Mouse (Mus musculus) heart, embryonic 14.5 days (tissue): ENCODE data around the gene Agap1. TPM values are rescaled to one million over a fixed set of nuclear protein-coding genes. Genes with fewer than 3 reads are reported as not detected.

Experiments
- ATAC-seq: fragments of 200-750 bp; cut with Nextera tagmentation; 2 replicates; pipeline ENCODE4 v1.8.0; 2017; ENCODE audit warnings: low read depth, moderate TSS enrichment; ENCODE audit not compliant: insufficient number of reproducible peaks, insufficient read depth, low FRiP score
- H3K27ac ChIP-seq, 2 experiments: fragments of 200-500 bp in 1 of 2; fragments of 300-500 bp in 1 of 2; sonication (generic) in 1 of 2; replicated peaks in 1 of 2; 2 replicates each; pipeline ENCODE4 v1.5.1; 2012 to 2014; ENCODE audit warnings: low read depth in 2 of 2, low read length in 2 of 2, control low read depth in 1 of 2, mild to moderate bottlenecking in 1 of 2, mixed read lengths in 1 of 2; ENCODE audit not compliant: control insufficient read depth in 1 of 2, insufficient read depth in 1 of 2
- H3K27me3 ChIP-seq: fragments of 300-500 bp; sonication (generic); 2 replicates; pipeline ENCODE4 v1.6.1; 2014; ENCODE audit warnings: mild to moderate bottlenecking, low read length, control low read depth; ENCODE audit not compliant: control insufficient read depth, insufficient read depth
- H3K36me3 ChIP-seq: fragments of 300-500 bp; sonication (generic); 2 replicates; pipeline ENCODE4 v1.6.1; 2014; ENCODE audit warnings: mild to moderate bottlenecking, control low read depth, low read length, mixed read lengths; ENCODE audit not compliant: control insufficient read depth, insufficient read depth
- H3K4me1 ChIP-seq, 2 experiments: fragments of 200-500 bp in 1 of 2; fragments of 300-500 bp in 1 of 2; sonication (generic) in 1 of 2; 2 replicates each; pipeline ENCODE4 v1.6.1; 2012 to 2014; ENCODE audit warnings: low read length in 2 of 2, control low read depth in 1 of 2, mixed read lengths in 1 of 2; ENCODE audit not compliant: control insufficient read depth in 2 of 2, insufficient read depth in 2 of 2
- H3K4me2 ChIP-seq: fragments of 300-500 bp; sonication (generic); 2 replicates; pipeline ENCODE4 v1.6.1; 2014; ENCODE audit warnings: mild to moderate bottlenecking, low read length
- H3K4me3 ChIP-seq, 2 experiments: fragments of 200-500 bp in 1 of 2; fragments of 300-500 bp in 1 of 2; sonication (generic) in 1 of 2; 2 replicates each; pipeline ENCODE4 v1.5.1; 2012 to 2014; ENCODE audit warnings: low read length in 2 of 2, mild to moderate bottlenecking in 2 of 2, control low read depth in 1 of 2, low read depth in 1 of 2, moderate library complexity in 1 of 2; ENCODE audit not compliant: control insufficient read depth in 1 of 2, insufficient read depth in 1 of 2
- H3K9ac ChIP-seq: fragments of 300-500 bp; sonication (generic); 2 replicates; pipeline ENCODE4 v1.6.1; 2014; ENCODE audit warnings: mild to moderate bottlenecking, low read length
- H3K9me3 ChIP-seq: fragments of 300-500 bp; sonication (generic); 2 replicates; pipeline ENCODE4 v1.6.1; 2016; ENCODE audit warnings: low read length, control low read depth; ENCODE audit not compliant: control insufficient read depth
- WGBS: fragments of 180-500 bp; shearing (Covaris S2); extraction: QIAGEN DNeasy Blood & Tissue Kit; methylation state at CpG from one replicate; pipeline ENCODE4 v1.1.7; 2014; 5-methylcytosine and 5-hydroxymethylcytosine counted together
- polyA plus RNA-seq: library from polyadenylated mRNA; unstranded; fragments of >200 nt; fragmentation: Nextera tagmentation; extraction: Ambion mirVana; gene quantifications from 2 replicates; pipeline ENCODE4 v1.2.1, GENCODE M21; 2014

Gene Agap1
- polyA plus RNA-seq, 1 experiment from 2014 or later: 17.0 TPM

DNA sequence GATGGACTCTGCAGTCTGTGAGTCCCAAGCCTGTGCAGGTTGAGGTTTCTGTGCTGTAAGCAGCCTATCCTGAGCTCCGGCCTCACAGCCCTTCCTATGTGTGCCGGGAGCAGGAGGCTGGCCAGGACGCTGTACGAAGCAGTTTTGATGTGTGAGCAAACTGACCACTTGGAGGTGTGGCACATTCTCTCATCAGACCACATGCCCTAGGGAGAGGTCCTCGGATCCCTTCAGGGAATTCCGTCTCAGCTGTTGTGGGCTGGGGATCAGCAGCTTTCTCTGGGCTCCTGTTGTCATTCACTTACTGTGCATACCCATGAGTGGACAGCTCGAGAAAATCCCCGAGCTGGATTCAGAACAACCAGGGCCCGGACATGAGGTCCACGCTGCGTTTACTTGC is 66.8 kb downstream of the Agap1 start:
- no peak overlapping the region for H3K4me3 ChIP-seq
- H3K9ac ChIP-seq: no peak overlapping the region
- no peak overlapping the region for H3K4me2 ChIP-seq
- H3K27me3 ChIP-seq: no peaks in the 10 kb centered on the region
- H3K9me3 ChIP-seq: no peaks in the 10 kb centered on the region
- no peak for ATAC-seq
- no peak overlapping the region for H3K27ac ChIP-seq
- H3K36me3 ChIP-seq: no peaks in the 10 kb centered on the region
- peaks cover 14 to 19% of the 10 kb centered on the region in 2 experiments; a peak in 3 of 4 replicates for H3K4me1 ChIP-seq
- 76% methylated on average over 11 of the region's 11 CpGs for WGBS

DNA sequence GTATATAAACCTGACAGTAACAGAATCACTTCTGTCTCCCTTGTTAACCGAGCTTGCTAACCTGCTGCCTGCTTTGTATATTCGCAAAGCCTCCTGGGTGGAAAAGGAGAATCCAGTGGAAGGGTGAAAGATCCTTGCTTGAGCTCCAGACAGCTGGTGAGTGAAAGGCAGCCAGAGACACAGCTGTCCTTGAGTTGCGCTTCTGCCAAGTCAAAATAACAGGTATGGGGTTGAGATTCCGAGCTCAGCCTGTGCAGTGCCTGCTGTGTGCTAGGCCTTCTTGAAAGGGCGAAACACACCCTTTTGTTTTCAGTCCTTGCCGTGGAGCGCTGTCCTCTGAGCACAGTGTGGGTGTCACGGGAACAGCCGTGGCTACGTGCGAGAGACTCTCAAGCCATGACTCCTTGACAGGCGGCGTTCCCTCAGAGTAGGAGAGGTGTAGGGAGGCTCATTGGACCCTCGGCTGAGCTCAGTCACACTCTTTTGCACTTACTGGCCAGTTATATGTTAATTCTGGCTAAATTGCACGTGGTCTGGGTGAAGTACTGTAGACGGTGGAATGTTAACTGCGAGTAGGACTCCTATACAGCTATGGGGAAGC is 67.4 kb downstream of the Agap1 start:
- no peak overlapping the region for H3K4me3 ChIP-seq
- no peak for ATAC-seq
- H3K9ac ChIP-seq: no peak overlapping the region
- no peak overlapping the region for H3K4me2 ChIP-seq
- no peaks in the 10 kb centered on the region for H3K36me3 ChIP-seq
- H3K4me1 ChIP-seq: peaks cover 14 to 19% of the 10 kb centered on the region in 2 experiments; a peak in 3 of 4 replicates
- no peaks in the 10 kb centered on the region for H3K27me3 ChIP-seq
- H3K9me3 ChIP-seq: no peaks in the 10 kb centered on the region
- 56% methylated on average over 17 of the region's 17 CpGs for WGBS
- H3K27ac ChIP-seq: no peak overlapping the region

DNA sequence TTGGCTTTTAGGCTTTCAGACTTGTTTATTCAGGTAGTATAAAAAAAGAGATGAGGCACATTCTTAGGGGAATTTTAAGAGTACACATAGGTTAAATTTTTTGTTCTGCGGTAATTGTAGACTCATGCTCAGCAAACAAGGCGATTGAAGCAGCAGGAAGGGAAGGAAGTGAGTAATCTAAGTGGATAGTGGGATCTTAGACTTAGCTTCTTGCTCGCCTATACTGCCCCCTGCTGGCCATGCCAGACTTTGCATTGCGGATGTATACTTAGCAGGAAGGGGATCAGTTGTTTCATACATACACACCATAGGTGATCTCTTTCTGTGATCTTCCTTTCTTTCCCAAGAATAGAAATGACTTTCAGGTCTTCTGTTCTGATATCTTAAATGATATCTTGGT is 69.8 kb downstream of the Agap1 start:
- Histone ChIP-seq H3K4me3 (no peak overlapping the region), H3K27me3 (no peaks in the 10 kb centered on the region), H3K9me3 (no peaks in the 10 kb centered on the region), H3K36me3 (no peaks in the 10 kb centered on the region), H3K4me2 (no peak overlapping the region), H3K27ac (no peak overlapping the region), H3K4me1 (peaks cover 17 to 25% of the 10 kb centered on the region in 2 experiments; a peak in 3 of 4 replicates), H3K9ac (no peak overlapping the region)
- ATAC-seq: no peak
- WGBS: 6% methylated on average over 4 of the region's 4 CpGs

- no peak overlapping the region for H3K27ac ChIP-seq
- H3K9ac ChIP-seq: no peak overlapping the region
- H3K27me3 ChIP-seq: no peaks in the 10 kb centered on the region
- no peak for ATAC-seq
- 52% methylated on average over 4 of the region's 4 CpGs for WGBS
- no peak overlapping the region for H3K4me3 ChIP-seq
- no peak overlapping the region for H3K4me2 ChIP-seq
- H3K9me3 ChIP-seq: no peaks in the 10 kb centered on the region
- H3K36me3 ChIP-seq: no peaks in the 10 kb centered on the region
- H3K4me1 ChIP-seq: peaks cover 17 to 25% of the 10 kb centered on the region in 2 experiments; a peak in 3 of 4 replicates
Observed at GRCm38 (mm10) chr1:89524998-89525397, 70.4 kb downstream of the Agap1 start.

- no peak overlapping the region for H3K4me2 ChIP-seq
- WGBS: 47% methylated on average over 13 of the region's 13 CpGs
- H3K4me3 ChIP-seq: no peak overlapping the region
- H3K36me3 ChIP-seq: no peaks in the 10 kb centered on the region
- no peak overlapping the region for H3K9ac ChIP-seq
- H3K27me3 ChIP-seq: no peaks in the 10 kb centered on the region
- H3K27ac ChIP-seq: no peak overlapping the region
- H3K9me3 ChIP-seq: no peaks in the 10 kb centered on the region
- peaks cover 17 to 25% of the 10 kb centered on the region in 2 experiments; a peak in 3 of 4 replicates for H3K4me1 ChIP-seq
- 0 out of 2 replicates have a peak, but pooled peaks have one; percentile 46 for ATAC-seq
Observed at GRCm38 (mm10) chr1:89525825-89526224, 71.2 kb downstream of the Agap1 start.

GRCm38 (mm10) chr1:89528671-89529276 is 74.2 kb downstream of the Agap1 start:
- H3K27me3 ChIP-seq: no peaks in the 10 kb centered on the region
- no peak overlapping the region for H3K4me3 ChIP-seq
- ATAC-seq: no peak
- H3K9me3 ChIP-seq: no peaks in the 10 kb centered on the region
- no peak overlapping the region for H3K9ac ChIP-seq
- peaks cover 11 to 16% of the 10 kb centered on the region in 2 experiments for H3K4me1 ChIP-seq
- no peaks in the 10 kb centered on the region for H3K36me3 ChIP-seq
- 74% methylated on average over 17 of the region's 17 CpGs for WGBS
- no peak overlapping the region for H3K4me2 ChIP-seq
- H3K27ac ChIP-seq: no peak overlapping the region

DNA sequence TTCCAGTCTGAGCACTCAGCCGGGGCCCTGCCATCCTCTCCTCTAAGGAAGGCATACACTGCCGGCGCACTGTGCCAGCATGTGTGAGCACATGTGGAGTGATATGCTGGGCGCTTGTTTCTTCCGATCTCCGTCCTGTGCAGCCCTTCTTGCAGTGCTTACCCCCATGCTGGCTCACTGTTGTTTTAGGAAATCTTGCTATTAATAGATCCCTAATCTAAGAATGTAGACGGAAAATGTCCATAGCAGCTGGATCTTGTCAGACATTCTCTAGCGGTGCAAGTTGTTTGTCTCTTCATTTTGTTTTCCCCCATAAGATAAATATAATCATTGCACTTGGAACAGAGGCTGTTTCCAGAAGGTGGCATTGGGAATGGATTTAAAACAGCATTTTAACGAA is 79.1 kb downstream of the Agap1 start:
- H3K9ac ChIP-seq: peak overlapping the region; percentile 34; the same call in 1 of the 2 replicates
- H3K27ac ChIP-seq: peak overlapping the region; percentile 4 to 66; a peak in 2 of 4 replicates
- WGBS: 9% methylated on average over 9 of the region's 9 CpGs

More for the DNA sequence above, 79.1 kb downstream of the Agap1 start:
- ATAC-seq: peak; percentile 35; the same call in 1 of the 2 replicates
- Histone ChIP-seq H3K4me2 (peak overlapping the region; percentile 53), H3K36me3 (no peaks in the 10 kb centered on the region), H3K4me3 (no peak overlapping the region), H3K4me1 (peaks cover 32 to 39% of the 10 kb centered on the region in 2 experiments), H3K27me3 (no peaks in the 10 kb centered on the region), H3K9me3 (no peaks in the 10 kb centered on the region)
